Mouse (Mus musculus) urinary bladder, postnatal 36 days (tissue): Measurements from ENCODE around the gene Grm4.
"Not testable (repeated sequence)": the region's sequence is repeated elsewhere in the genome, so short reads cannot be mapped to it uniquely, and the experiment has no call there.

Source experiments
- DNase-seq, 2 experiments: peaks; one replicate each; pipeline ENCODE4 v3.0.0; 2022; ENCODE audit warnings: low spot score in 2 of 2, mixed read lengths in 1 of 2

Grm4 gene

DNA sequence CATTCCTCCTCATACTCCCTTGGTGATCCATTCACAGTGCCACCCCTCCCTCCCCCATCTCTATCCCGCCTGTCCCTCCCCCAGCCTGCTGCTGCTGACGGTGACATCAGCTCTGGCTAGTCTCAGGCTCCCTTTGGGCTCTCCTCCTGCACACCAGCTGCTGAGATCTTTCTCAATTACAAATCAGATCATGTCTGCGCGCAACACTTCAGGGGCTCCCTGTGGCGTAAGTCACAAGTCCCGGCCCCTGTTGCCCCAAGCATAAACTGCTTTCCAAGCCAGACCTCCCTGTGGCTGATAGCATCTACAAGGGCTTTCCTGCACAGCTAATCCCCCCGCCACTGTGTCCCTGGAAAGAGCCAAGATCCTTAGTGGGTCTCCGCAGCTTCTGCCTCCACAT lies 128.3 kb downstream of the Grm4 start:
- no peak for DNase-seq

- DNase-seq, result no peak
Measured at GRCm38 (mm10) chr17:27390019-27390418, 131.2 kb downstream of the Grm4 start.

- no peak for DNase-seq
Measured at GRCm38 (mm10) chr17:27389221-27390000, 131.8 kb downstream of the Grm4 start.

- no peak for DNase-seq
Measured at GRCm38 (mm10) chr17:27386438-27386837, 134.8 kb downstream of the Grm4 start.

DNA sequence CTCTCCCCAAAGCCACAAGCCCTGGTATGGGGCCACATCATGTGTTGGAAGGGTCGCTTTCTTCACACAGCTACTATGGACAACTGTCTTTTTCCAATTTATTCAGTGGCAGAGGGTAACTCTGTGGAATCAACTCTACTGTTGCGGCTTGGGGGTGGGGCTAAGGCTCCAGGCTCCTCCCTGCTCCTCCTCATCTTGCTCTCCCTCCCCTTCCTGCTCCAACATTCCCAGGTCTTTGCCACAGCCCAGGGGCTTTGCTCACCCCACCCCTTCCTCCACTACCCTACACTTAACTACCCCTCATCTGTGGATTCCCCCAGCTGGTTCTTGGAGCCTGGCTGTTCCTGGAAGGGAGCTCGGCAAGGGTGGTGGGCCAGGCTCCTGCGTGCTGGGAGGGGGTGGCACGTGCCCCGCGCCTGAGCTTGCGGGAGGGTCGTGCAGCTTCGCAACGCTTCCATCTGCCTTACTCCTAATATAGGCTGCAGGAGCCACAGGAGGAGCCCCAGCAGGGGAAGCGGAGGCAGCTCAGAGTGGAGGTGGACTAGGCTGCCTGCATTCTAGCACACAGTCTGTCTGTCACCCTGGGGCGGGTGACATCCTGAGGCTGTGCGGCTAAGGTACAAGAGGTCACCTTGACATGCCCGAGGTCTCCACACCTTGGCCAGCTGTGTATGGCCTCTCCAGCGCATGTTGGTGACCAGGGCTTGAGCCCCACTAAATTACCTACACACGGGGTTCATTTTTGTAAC lies 135.5 kb downstream of the Grm4 start:
- no peak for DNase-seq

DNA sequence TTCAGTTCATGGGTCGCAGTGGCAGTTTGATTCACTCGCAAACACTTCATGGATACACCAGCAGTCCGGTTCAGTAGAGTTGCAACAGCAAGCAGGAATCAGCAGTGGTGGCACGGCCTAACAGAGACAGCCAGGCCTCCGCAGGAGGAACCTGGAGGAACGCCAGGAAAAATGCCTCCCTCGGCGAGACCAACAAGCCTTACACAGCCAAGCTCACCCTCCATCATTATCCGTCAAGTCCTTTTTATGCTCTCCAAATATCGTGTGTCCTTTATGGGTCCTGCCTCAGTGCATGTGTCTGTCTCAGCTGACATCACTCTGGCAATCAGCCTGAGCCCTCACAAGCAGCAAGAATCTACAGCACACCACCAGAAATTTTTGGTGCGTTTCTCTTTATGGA lies 138.3 kb downstream of the Grm4 start:
- no peak for DNase-seq

GRCm38 (mm10) chr17:27380911-27381459 lies 140.2 kb downstream of the Grm4 start:
- DNase-seq, result not testable (repeated sequence)

- DNase-seq, result no peak
Measured at GRCm38 (mm10) chr17:27378977-27379376, 142.2 kb downstream of the Grm4 start.

DNA sequence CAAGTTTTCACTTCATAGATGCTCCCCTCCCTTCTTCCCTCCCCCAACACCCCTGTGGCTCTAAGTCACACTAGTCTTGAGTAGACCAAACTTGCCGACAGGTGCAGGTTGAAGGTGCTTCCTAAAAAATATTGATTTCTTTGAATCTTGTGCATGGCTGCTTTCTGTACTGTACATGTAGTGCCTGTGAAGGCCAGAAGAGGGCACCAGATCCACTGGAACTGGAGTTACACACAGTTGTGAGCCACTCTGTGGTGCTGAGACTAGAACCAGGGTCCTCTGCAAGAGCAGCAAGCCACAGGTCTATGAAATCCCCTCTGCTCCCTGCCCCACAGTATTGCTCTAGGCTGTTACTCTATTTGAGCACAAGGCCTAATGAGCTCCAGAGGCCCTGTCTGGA lies 144.1 kb downstream of the Grm4 start:
- no peak for DNase-seq

- no peak for DNase-seq
Measured at GRCm38 (mm10) chr17:27375551-27375950, 145.7 kb downstream of the Grm4 start.
